Mouse (Mus musculus): Measurements from ENCODE around the gene Agap1. TPM values are rescaled to one million over a fixed set of nuclear protein-coding genes. Genes with fewer than 3 reads are reported as not detected.

Gene Agap1
- polyA plus RNA-seq, 1 experiment from 2014 or later = 89.6 TPM

DNA sequence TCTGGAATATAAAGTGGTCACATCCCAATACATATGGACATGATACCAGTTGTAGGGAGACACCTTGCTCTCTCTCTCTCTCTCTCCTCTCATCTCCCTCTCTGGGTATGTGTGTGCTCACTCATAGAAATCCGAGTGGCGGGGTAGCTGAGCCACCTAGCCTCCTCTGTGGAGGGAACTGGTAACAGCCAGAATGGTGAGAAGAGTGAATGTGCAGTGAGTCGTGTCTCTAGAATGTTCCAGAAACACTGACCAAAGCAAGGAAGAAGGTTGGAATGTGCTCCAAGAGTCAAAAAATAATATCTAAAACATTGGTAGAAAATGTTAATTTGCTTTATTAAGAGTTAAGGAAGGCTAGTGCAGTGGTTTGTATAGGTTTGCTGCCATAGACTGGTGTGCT lies 99.2 kb downstream of the Agap1 start:
- H3K9me3 ChIP-seq (ENCODE audit: control insufficient read depth, low read length) = no peaks in the 10 kb centered on the region
- no peak overlapping the region for H3K27ac ChIP-seq (replicated peaks; ENCODE audit: low read depth, low read length)
- 91% methylated on average over 3 of the region's 3 CpGs for WGBS
- H3K27me3 ChIP-seq (ENCODE audit: control insufficient read depth, insufficient read depth, low read length) = no peaks in the 10 kb centered on the region
- DNase-seq = no peak
- no peak overlapping the region for H3K9ac ChIP-seq (replicated peaks; ENCODE audit: low read length)
- peaks cover 42% of the 10 kb centered on the region for H3K4me1 ChIP-seq (ENCODE audit: control insufficient read depth, insufficient read depth, low read length)
- no peak overlapping the region for H3K4me2 ChIP-seq (ENCODE audit: low read length)
- no peaks in the 10 kb centered on the region for H3K36me3 ChIP-seq (ENCODE audit: control insufficient read depth, insufficient read depth, low read length)
- no peak overlapping the region for H3K4me3 ChIP-seq (replicated peaks; ENCODE audit: low read depth, low read length)
- no peak for ATAC-seq (ENCODE audit: low FRiP score, low TSS enrichment)

DNA sequence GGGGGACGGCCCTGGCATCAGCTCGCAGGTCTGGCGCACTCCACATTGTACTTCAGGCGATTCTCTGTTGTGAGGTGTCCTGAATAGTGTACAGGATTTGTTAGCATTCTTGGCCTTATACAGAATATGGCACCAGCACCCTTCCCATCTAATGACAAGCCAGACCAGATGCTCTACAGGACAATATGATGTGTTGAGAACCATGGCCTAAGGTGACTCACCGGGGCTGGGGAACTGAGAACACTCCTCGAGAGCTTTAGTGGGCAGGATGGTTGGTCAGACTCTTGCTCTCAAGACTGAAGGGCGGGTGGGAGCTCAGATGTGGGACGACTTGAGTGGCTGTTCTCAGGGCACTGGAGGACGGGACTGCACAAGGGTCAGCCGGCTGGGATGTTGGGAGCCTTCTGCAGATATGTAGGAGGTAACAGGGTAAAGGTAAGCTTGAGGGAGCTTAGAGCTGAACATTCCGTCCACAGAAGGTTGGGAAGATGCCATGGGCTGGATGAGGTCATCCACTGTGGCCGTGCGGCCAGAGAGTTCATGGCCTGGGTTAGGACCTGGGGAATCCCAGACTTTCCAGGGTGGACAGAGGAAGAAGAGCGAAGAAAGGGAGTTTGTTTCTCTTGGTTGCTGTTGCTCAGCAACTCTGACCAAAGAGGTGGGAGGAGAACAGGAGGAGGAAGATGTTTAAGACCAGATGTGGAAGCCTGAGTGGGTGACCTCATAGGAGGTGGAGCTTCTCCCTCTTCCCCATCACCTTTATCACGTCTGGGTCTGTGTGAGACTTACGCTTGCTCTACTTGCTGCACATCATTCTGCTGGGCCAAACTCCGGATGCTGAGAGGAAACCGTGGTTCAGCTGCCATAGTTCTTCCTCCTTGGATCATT lies 100.6 kb downstream of the Agap1 start:
- Histone ChIP-seq H3K4me1 (ENCODE audit: control insufficient read depth, insufficient read depth, low read length) (peaks cover 29% of the 10 kb centered on the region), H3K4me2 (ENCODE audit: low read length) (no peak overlapping the region)
- 87% methylated on average over 18 of the region's 18 CpGs for WGBS

DNA sequence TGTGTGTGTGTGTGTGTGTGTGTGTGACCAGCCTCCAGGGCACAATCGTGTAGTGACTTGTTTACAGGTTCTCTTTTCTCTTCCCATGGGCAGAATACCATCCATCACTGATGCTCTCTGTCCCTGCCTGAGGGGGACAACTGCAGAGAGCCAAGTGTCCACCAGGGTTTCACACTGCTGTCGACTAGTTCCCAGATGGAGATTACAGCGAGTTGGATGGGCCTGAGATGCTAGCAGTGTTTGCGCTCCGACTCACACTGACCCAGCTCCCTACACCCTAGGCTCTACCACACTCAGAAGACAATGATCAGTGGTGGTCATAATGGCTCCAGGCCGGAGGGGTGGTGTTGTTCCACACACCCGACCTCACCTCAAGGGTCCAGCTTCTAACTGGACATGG lies 101.4 kb downstream of the Agap1 start:
- 76% methylated on average over 7 of the region's 7 CpGs for WGBS
- H3K27ac ChIP-seq (replicated peaks; ENCODE audit: low read depth, low read length) = no peak overlapping the region
- ATAC-seq (ENCODE audit: low FRiP score, low TSS enrichment) = no peak
- H3K9me3 ChIP-seq (ENCODE audit: control insufficient read depth, low read length) = no peaks in the 10 kb centered on the region
- H3K4me2 ChIP-seq (ENCODE audit: low read length) = no peak overlapping the region
- peaks cover 21% of the 10 kb centered on the region for H3K4me1 ChIP-seq (ENCODE audit: control insufficient read depth, insufficient read depth, low read length)
- H3K9ac ChIP-seq (replicated peaks; ENCODE audit: low read length) = no peak overlapping the region
- no peaks in the 10 kb centered on the region for H3K36me3 ChIP-seq (ENCODE audit: control insufficient read depth, insufficient read depth, low read length)
- no peak for DNase-seq
- H3K4me3 ChIP-seq (replicated peaks; ENCODE audit: low read depth, low read length) = no peak overlapping the region
- no peaks in the 10 kb centered on the region for H3K27me3 ChIP-seq (ENCODE audit: control insufficient read depth, insufficient read depth, low read length)

More for the DNA sequence above, 100.6 kb downstream of the Agap1 start:
- no peak overlapping the region for H3K27ac ChIP-seq (replicated peaks; ENCODE audit: low read depth, low read length)
- H3K27me3 ChIP-seq (ENCODE audit: control insufficient read depth, insufficient read depth, low read length) = no peaks in the 10 kb centered on the region
- DNase-seq = no peak
- ATAC-seq (ENCODE audit: low FRiP score, low TSS enrichment) = no peak
- no peak overlapping the region for H3K9ac ChIP-seq (replicated peaks; ENCODE audit: low read length)
- H3K36me3 ChIP-seq (ENCODE audit: control insufficient read depth, insufficient read depth, low read length) = no peaks in the 10 kb centered on the region
- H3K9me3 ChIP-seq (ENCODE audit: control insufficient read depth, low read length) = no peaks in the 10 kb centered on the region
- no peak overlapping the region for H3K4me3 ChIP-seq (replicated peaks; ENCODE audit: low read depth, low read length)

DNA sequence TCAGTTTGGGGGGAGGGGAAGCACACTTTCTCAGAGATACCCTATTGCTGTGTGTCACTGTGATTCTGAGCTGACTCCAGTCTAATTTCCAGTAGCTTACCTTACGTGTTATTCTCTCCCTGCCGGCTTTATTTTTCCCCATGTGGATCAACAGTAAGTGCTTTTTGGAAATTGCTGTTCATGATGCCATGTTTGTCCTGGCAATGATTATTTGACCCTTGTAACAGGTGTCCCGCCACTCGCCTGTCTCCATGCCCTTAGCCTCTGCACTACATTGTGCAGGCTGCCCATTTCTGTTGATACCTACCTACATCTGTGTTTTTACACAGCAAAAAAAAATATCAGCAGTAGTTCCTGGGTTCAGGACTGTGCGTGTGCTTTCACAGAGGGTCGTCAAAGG lies 102.8 kb downstream of the Agap1 start:
- Histone ChIP-seq H3K36me3 (ENCODE audit: control insufficient read depth, insufficient read depth, low read length) (no peaks in the 10 kb centered on the region), H3K4me1 (ENCODE audit: control insufficient read depth, insufficient read depth, low read length) (peaks cover 14% of the 10 kb centered on the region), H3K4me2 (ENCODE audit: low read length) (no peak overlapping the region), H3K9ac (replicated peaks; ENCODE audit: low read length) (no peak overlapping the region), H3K27ac (replicated peaks; ENCODE audit: low read depth, low read length) (no peak overlapping the region), H3K4me3 (replicated peaks; ENCODE audit: low read depth, low read length) (no peak overlapping the region), H3K9me3 (ENCODE audit: control insufficient read depth, low read length) (no peaks in the 10 kb centered on the region), H3K27me3 (ENCODE audit: control insufficient read depth, insufficient read depth, low read length) (no peaks in the 10 kb centered on the region)
- DNase-seq (no peak), ATAC-seq (ENCODE audit: low FRiP score, low TSS enrichment) (no peak)
- WGBS = 86% methylated on average over 6 of the region's 6 CpGs

DNA sequence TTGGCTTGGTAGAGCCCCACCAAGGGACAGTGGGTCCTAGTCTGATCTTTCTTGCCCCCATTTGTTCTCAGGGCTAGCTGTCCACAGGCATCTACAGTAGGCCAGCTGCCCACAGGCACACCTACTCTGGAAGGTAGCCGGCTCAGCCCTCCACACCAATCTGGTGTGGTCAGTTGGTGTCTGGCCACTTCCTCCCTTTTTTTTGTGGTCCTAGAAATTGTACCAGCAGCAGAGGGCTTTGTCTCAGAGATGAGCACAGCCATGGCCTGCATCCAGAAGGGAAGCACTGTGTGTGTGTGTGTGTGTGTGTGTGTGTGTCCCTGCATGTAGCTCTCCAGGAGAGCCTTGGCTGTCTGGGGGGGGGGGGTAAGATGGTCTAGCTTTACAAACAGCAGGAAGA lies 103.5 kb downstream of the Agap1 start:
- DNase-seq (no peak), ATAC-seq (ENCODE audit: low FRiP score, low TSS enrichment) (no peak)
- no peak overlapping the region for H3K4me3 ChIP-seq (replicated peaks; ENCODE audit: low read depth, low read length)
- peaks cover 14% of the 10 kb centered on the region for H3K4me1 ChIP-seq (ENCODE audit: control insufficient read depth, insufficient read depth, low read length)
- no peaks in the 10 kb centered on the region for H3K36me3 ChIP-seq (ENCODE audit: control insufficient read depth, insufficient read depth, low read length)
- WGBS = 82% methylated on average over 1 of the region's 1 CpGs
- no peaks in the 10 kb centered on the region for H3K27me3 ChIP-seq (ENCODE audit: control insufficient read depth, insufficient read depth, low read length)
- H3K9me3 ChIP-seq (ENCODE audit: control insufficient read depth, low read length) = no peaks in the 10 kb centered on the region
- H3K4me2 ChIP-seq (ENCODE audit: low read length) = no peak overlapping the region
- no peak overlapping the region for H3K9ac ChIP-seq (replicated peaks; ENCODE audit: low read length)
- no peak overlapping the region for H3K27ac ChIP-seq (replicated peaks; ENCODE audit: low read depth, low read length)

DNA sequence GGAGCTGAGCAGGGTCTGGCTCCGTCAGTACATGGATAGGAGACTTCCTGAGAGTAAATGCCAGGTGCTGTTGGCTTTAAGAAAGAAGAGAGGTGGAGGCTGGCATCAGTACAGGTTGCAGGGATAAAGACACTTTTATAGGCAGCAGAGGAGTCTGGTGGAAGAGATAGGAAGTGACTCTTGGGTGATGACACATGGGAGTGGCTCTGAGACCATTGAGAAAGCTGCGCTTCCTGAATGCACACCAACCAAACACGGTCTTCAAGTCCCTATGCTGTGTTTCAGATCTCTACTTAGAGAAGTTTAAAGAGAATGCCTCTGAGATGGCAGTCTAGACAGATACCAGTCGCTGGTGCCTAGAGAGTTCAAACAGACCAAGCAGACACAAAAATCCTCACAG lies 108.8 kb downstream of the Agap1 start:
- no peak for DNase-seq
- Histone ChIP-seq H3K4me3 (replicated peaks; ENCODE audit: low read depth, low read length) (no peak overlapping the region), H3K27ac (replicated peaks; ENCODE audit: low read depth, low read length) (no peak overlapping the region), H3K4me2 (ENCODE audit: low read length) (no peak overlapping the region), H3K9ac (replicated peaks; ENCODE audit: low read length) (no peak overlapping the region), H3K9me3 (ENCODE audit: control insufficient read depth, low read length) (no peaks in the 10 kb centered on the region), H3K4me1 (ENCODE audit: control insufficient read depth, insufficient read depth, low read length) (peaks cover 46% of the 10 kb centered on the region), H3K36me3 (ENCODE audit: control insufficient read depth, insufficient read depth, low read length) (no peaks in the 10 kb centered on the region), H3K27me3 (ENCODE audit: control insufficient read depth, insufficient read depth, low read length) (no peaks in the 10 kb centered on the region)
- ATAC-seq (ENCODE audit: low FRiP score, low TSS enrichment) = no peak
- 92% methylated on average over 4 of the region's 4 CpGs for WGBS

DNA sequence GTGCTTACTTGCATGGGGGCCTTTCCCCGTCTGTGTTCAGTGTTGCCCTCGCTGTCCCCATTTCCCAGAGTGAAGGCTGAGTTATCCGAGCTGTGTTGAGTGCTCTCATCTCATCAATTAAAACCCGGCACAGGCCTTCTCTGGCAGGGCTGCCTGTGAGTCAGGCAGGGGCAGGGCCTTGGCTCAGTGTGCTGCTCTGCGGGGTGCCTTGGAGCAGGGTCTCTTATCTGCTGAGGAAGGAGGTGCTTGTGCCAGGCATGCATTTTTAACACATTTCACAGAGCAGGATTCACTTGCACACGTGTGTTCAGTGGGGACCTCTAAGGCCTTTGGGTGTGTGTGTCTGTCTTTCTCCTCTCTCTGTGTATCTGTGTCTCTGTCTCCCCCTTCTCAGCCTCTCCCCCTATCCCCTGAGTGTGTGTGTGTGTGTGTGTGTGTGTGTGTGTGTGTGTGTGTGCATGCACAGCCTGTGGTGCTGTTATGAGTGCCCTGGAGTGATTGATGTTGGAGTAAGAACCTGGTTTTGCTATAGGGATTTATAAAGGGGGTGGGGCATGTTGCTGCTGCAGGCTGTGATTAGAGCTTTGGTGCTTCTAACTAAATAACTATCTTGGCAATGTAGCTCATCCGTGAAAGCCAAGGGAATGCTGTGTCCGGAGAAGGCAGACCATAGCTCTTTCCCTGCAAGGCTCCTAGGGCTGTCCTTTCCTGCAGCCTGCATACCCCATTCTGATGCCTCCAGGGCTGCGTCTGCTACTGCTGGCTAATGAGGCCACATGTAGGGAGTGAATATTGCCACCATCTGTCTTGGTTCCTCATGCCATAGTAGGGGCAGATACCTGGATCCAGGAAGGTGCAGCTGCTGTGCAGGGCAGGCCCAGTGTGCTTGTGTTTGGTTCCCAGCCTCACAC lies 112.2 kb downstream of the Agap1 start:
- no peak overlapping the region for H3K9ac ChIP-seq (replicated peaks; ENCODE audit: low read length)
- peak; percentile 38; the same call in 1 of the 2 replicates for ATAC-seq (ENCODE audit: low FRiP score, low TSS enrichment)

DNA sequence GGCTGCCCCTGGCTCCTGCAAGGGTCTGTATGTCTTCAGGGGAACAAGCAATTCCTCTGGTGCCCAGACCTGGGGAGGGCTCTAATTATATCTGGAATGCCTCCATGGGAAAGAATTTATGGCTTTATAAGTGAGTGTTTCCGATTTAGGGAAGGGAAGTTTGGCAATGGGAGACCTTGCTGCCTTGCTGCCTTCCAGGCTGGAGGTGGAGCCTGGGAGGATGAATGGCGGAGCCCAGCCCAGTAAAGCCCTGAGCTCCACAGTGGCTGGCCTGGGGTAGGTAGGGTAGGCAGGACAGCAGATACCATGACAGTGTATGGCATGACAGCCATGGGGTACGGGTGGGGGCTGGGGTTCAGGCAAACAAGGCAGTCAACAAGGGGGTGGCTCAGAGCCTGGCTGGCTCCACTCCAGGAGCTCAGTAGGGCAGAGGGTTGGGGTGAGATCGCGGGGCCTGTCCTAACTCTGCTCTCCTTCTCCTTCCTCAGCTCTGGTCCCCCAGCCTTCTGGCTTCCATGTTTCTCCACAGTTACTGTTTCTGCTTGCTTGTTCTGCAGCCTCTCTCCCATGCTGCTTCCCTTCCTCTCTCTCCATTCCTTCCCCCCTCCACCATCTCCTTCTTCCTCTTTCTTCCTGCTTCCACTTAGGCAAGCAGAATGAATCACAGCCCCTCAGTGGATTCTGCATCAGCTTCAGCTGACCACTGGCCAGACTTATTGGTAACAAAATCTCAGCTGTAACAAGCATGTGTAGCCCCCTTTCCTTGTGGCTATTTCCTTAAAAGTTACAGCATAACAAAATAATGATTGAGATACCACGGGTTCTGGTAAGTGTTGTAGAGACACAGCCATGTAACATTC lies 114.2 kb downstream of the Agap1 start:
- no peak overlapping the region for H3K27ac ChIP-seq (replicated peaks; ENCODE audit: low read depth, low read length)
- H3K27me3 ChIP-seq (ENCODE audit: control insufficient read depth, insufficient read depth, low read length) = no peaks in the 10 kb centered on the region
- no peaks in the 10 kb centered on the region for H3K36me3 ChIP-seq (ENCODE audit: control insufficient read depth, insufficient read depth, low read length)
- no peak overlapping the region for H3K4me3 ChIP-seq (replicated peaks; ENCODE audit: low read depth, low read length)
- 71% methylated on average over 6 of the region's 6 CpGs for WGBS
- H3K9me3 ChIP-seq (ENCODE audit: control insufficient read depth, low read length) = no peaks in the 10 kb centered on the region
- no peak for DNase-seq
- no peak overlapping the region for H3K9ac ChIP-seq (replicated peaks; ENCODE audit: low read length)
- no peak overlapping the region for H3K4me2 ChIP-seq (ENCODE audit: low read length)
- no peak for ATAC-seq (ENCODE audit: low FRiP score, low TSS enrichment)
- peaks cover 53% of the 10 kb centered on the region for H3K4me1 ChIP-seq (ENCODE audit: control insufficient read depth, insufficient read depth, low read length)

More for the DNA sequence above, 112.2 kb downstream of the Agap1 start:
- H3K4me2 ChIP-seq (ENCODE audit: low read length) = no peak overlapping the region
- 20% methylated on average over 9 of the region's 9 CpGs for WGBS
- H3K27ac ChIP-seq (replicated peaks; ENCODE audit: low read depth, low read length) = peak overlapping the region; percentile 77
- no peaks in the 10 kb centered on the region for H3K9me3 ChIP-seq (ENCODE audit: control insufficient read depth, low read length)
- no peaks in the 10 kb centered on the region for H3K27me3 ChIP-seq (ENCODE audit: control insufficient read depth, insufficient read depth, low read length)
- H3K4me1 ChIP-seq (ENCODE audit: control insufficient read depth, insufficient read depth, low read length) = peaks cover 56% of the 10 kb centered on the region
- peak; percentile 65 for DNase-seq
- H3K36me3 ChIP-seq (ENCODE audit: control insufficient read depth, insufficient read depth, low read length) = no peaks in the 10 kb centered on the region
- H3K4me3 ChIP-seq (replicated peaks; ENCODE audit: low read depth, low read length) = no peak overlapping the region

Data from midbrain, embryonic 14.5 days (tissue).